Mouse (Mus musculus) small intestine, adult 2 months (tissue): ENCODE measurements around the gene Sohlh1.

Experiments used
- CTCF ChIP-seq: fragments of 200-500 bp; IDR thresholded peaks from 2 replicates; pipeline ENCODE4 v1.5.1; 2012; ENCODE audit warnings: low read depth, mild to moderate bottlenecking, control low read depth, inconsistent platforms, low read length, moderate library complexity, mixed read lengths; ENCODE audit not compliant: insufficient replicate concordance, insufficient read length; ENCODE audit errors: extremely low read depth
- POLR2A ChIP-seq: fragments of 200-500 bp; IDR thresholded peaks from 2 replicates; pipeline ENCODE4 v1.6.1; 2012; ENCODE audit warnings: low read depth, mild to moderate bottlenecking, control low read depth, inconsistent platforms, low read length, moderate library complexity

GRCm38 (mm10) chr2:25797635-25798034 lies 49.4 kb downstream of the Sohlh1 start:
- TF ChIP-seq POLR2A = no peak
- no peak for TF ChIP-seq CTCF
